Mouse (Mus musculus) hindbrain, embryonic 16.5 days (tissue): ENCODE results near the gene Gm10337. TPM values are rescaled to one million over a fixed set of nuclear protein-coding genes. Genes with fewer than 3 reads are reported as not detected.

Experiments used
- ATAC-seq: fragments of 200-750 bp; cut with Nextera tagmentation; 2 replicates; pipeline ENCODE4 v1.8.0; 2017; ENCODE audit warnings: moderate TSS enrichment, moderate library complexity
- H3K27ac ChIP-seq: fragments of 300-500 bp; sonication (generic); 2 replicates; pipeline ENCODE4 v1.5.1; 2014; ENCODE audit warnings: low read depth, mild to moderate bottlenecking, control low read depth, low read length, moderate library complexity
- H3K27me3 ChIP-seq: fragments of 300-500 bp; sonication (generic); replicated peaks from 2 replicates; pipeline ENCODE4 v1.6.1; 2014; ENCODE audit warnings: low read length; ENCODE audit not compliant: control insufficient read depth, insufficient read depth
- H3K36me3 ChIP-seq: fragments of 300-500 bp; sonication (generic); 2 replicates; pipeline ENCODE4 v1.6.1; 2014; ENCODE audit warnings: mild to moderate bottlenecking, low read length, moderate library complexity, mixed read lengths; ENCODE audit not compliant: control insufficient read depth, insufficient read depth
- H3K4me1 ChIP-seq: fragments of 300-500 bp; sonication (generic); 2 replicates; pipeline ENCODE4 v1.6.1; 2014; ENCODE audit warnings: low read depth, low read length; ENCODE audit not compliant: control insufficient read depth, insufficient read depth
- H3K4me2 ChIP-seq: fragments of 300-500 bp; sonication (generic); 2 replicates; pipeline ENCODE4 v1.6.1; 2014; ENCODE audit warnings: mild to moderate bottlenecking, low read length, control low read depth, moderate library complexity
- H3K4me3 ChIP-seq: fragments of 300-500 bp; sonication (generic); 2 replicates; pipeline ENCODE4 v1.5.1; 2014; ENCODE audit warnings: mild to moderate bottlenecking, low read length, control low read depth, moderate library complexity
- H3K9ac ChIP-seq: fragments of 300-500 bp; sonication (generic); 2 replicates; pipeline ENCODE4 v1.6.1; 2014; ENCODE audit warnings: low read depth, mild to moderate bottlenecking, control low read depth, low read length, moderate library complexity
- H3K9me3 ChIP-seq: fragments of 300-500 bp; sonication (generic); 2 replicates; pipeline ENCODE4 v1.6.1; 2014; ENCODE audit warnings: mild to moderate bottlenecking, low read length, moderate library complexity; ENCODE audit not compliant: control insufficient read depth
- WGBS: fragments of 180-500 bp; shearing (Covaris S2); extraction: QIAGEN DNeasy Blood & Tissue Kit; methylation state at CpG from one replicate; pipeline ENCODE4 v1.1.7; 2014; 5-methylcytosine and 5-hydroxymethylcytosine counted together
- polyA plus RNA-seq: library from polyadenylated mRNA; unstranded; fragments of >200 nt; fragmentation: Nextera tagmentation; extraction: Ambion mirVana; gene quantifications from 2 replicates; pipeline ENCODE4 v1.2.1, GENCODE M21; 2015

The Gm10337 gene
- polyA plus RNA-seq, 1 experiment from 2014 or later: 21.8 TPM

GRCm38 (mm10) chr15:102530566-102530965 lies 27.0 kb downstream of the Gm10337 start:
- Histone ChIP-seq H3K36me3 (peaks cover 29% of the 10 kb centered on the region), H3K4me1 (no peaks in the 10 kb centered on the region), H3K27ac (no peak overlapping the region), H3K9me3 (no peaks in the 10 kb centered on the region), H3K9ac (no peak overlapping the region), H3K27me3 (no peaks in the 10 kb centered on the region), H3K4me3 (no peak overlapping the region), H3K4me2 (no peak overlapping the region)
- 95% methylated on average over 4 of the region's 4 CpGs for WGBS
- ATAC-seq: no peak

DNA sequence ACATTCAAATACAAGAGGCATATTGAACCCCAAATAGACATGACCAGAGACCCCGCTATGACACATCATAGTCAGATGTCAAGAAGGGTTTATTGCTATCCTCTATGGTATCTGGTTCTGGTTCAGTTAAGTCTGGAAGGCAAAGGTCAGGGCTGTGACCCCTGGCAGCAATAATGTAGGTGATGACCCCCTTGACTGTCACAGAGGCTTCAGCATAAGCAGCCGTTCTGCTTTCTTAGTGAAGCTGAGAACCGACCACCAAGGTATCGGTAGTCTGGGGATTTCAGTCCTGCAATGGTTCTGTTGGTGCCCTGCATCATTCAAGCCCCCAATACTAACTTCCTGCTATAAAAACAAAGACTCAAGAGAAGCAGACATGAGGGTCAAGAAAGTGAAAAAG lies 28.1 kb downstream of the Gm10337 start:
- H3K36me3 ChIP-seq: peaks cover 29% of the 10 kb centered on the region
- WGBS: 91% methylated on average over 4 of the region's 4 CpGs
- ATAC-seq: no peak

DNA sequence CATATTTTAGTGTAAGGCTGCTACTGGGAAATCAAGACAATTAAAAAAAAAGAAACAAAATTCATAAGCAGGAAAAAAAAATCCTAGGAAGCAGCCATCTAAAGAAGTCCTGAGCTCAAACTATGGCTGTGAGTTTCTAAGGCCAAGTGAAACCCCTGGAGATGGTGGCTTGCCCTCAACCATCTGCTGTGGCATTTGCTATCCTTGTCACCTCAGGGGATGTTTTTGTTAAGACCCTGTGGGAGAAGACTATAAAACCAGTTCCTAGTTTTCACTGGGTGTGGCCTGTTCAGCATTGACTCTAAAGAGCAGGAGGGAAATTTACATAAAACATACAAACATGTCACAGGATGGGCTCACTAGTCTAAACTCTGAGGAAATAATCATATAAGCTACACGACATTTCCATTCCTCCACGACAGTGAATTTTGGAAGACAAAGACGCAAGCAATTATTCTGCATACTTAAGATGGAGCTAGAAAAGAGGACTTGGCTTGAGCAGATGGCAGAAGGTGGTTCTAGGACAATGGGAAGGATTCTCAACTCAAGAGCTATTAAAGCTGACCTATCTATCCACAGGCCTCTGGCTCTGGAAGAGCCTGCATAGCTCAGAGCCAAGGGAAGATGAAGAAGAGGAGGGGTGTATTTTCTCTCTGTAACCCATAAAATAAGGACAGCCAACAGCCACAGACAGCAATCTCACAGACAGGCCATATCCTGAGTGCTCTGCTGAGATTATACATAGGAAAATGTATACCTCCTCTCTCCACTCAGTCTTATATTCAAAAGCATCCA lies 28.8 kb downstream of the Gm10337 start:
- Histone ChIP-seq H3K9ac (no peak overlapping the region), H3K4me3 (no peak overlapping the region), H3K9me3 (no peaks in the 10 kb centered on the region), H3K36me3 (peaks cover 29% of the 10 kb centered on the region), H3K4me2 (no peak overlapping the region), H3K27ac (no peak overlapping the region), H3K4me1 (no peaks in the 10 kb centered on the region), H3K27me3 (no peaks in the 10 kb centered on the region)
- no peak for ATAC-seq
- WGBS: 85% methylated on average over 3 of the region's 3 CpGs

More for the DNA sequence above, 28.1 kb downstream of the Gm10337 start:
- Histone ChIP-seq H3K9me3 (no peaks in the 10 kb centered on the region), H3K9ac (no peak overlapping the region), H3K27me3 (no peaks in the 10 kb centered on the region), H3K4me2 (no peak overlapping the region), H3K27ac (no peak overlapping the region), H3K4me3 (no peak overlapping the region), H3K4me1 (no peaks in the 10 kb centered on the region)

DNA sequence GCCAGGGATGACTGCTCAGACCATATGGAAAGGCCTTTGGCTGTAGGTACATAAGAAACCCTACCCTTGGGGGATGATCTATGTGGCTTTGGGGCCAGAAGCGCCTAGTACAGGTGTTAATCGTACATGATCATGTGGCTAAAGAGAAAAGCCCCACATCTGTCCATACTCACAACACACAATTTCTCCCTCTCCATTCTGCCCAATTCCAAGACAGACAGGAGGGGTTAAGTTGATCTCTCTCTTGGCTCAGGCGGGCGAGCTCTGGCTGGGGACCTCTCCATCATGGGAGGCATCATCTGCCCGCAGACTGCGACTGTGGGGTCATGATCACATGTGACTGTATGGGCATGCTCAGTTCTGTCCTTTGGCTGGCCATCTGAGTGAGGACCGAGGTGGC lies 30.4 kb downstream of the Gm10337 start:
- 94% methylated on average over 7 of the region's 7 CpGs for WGBS
- Histone ChIP-seq H3K27me3 (no peaks in the 10 kb centered on the region), H3K4me1 (no peaks in the 10 kb centered on the region), H3K36me3 (peaks cover 30% of the 10 kb centered on the region), H3K9me3 (no peaks in the 10 kb centered on the region), H3K4me3 (no peak overlapping the region), H3K4me2 (no peak overlapping the region), H3K27ac (no peak overlapping the region), H3K9ac (no peak overlapping the region)
- ATAC-seq: no peak

GRCm38 (mm10) chr15:102544801-102545200 lies 41.3 kb downstream of the Gm10337 start:
- no peak overlapping the region for H3K4me2 ChIP-seq
- no peaks in the 10 kb centered on the region for H3K9me3 ChIP-seq
- no peak for ATAC-seq
- peaks cover 5% of the 10 kb centered on the region; the same call in 1 of the 2 replicates for H3K4me1 ChIP-seq
- H3K4me3 ChIP-seq: no peak overlapping the region
- WGBS: 85% methylated on average over 4 of the region's 4 CpGs
- H3K27ac ChIP-seq: no peak overlapping the region
- H3K36me3 ChIP-seq: peaks cover 23% of the 10 kb centered on the region
- no peak overlapping the region for H3K9ac ChIP-seq
- no peaks in the 10 kb centered on the region for H3K27me3 ChIP-seq

DNA sequence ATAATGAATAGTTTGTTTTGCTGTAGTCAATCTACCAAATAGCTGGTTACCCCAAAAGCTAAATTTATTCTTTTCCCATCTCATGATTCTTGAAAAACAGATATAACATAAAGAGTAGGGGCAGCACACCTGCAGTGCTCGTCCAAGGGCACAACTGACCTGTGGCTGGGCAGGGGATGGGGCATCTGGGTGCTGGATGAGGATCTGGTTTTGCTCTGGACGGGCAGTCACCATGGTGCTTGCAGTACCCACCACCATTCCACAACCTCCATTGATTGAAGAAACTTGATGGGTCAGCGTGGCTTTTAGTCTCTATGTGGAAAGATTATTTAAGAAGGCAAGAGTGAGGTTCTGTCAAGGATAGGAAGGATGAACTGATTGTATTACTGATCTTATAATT lies 42.7 kb downstream of the Gm10337 start:
- peak overlapping the region; percentile 69; the same call in 1 of the 2 replicates for H3K27ac ChIP-seq

DNA sequence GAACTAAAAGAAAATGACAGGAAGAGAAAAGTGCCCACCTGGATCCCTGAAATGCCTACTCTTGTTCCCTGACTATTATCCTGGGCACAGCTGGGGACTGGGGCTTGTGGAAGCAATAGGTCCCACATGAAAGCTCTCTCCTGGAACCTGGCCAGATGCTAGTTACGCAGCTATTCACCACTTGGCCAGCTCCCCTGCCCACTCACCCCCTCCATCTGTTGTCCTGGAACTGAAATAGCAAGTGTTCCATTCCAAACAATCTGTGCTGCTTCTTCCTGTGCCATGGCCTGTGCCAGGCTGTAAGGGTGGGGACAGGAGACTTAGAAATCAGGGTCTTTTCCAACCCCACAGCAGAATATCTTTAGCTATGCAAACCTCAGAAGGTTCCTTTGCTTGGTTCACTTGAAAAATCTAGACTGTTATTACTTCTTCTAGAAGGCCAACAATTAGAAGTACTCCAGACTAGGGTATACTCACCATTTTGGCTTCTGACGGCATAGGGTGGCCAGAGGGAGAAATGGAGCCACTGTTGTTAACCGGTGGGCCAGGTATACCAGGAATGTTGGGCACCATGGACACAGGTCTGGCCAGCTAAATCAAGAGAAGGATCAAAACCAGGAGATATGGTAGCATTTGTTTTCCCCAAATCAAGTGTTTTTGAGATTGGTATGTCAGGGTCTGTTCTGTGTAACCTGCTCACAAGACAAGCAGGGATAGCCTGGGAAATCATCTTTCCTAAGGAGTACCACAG lies 43.3 kb downstream of the Gm10337 start:
- Histone ChIP-seq H3K27ac (peak overlapping the region; percentile 69), H3K4me3 (no peak overlapping the region), H3K9ac (0 out of 2 replicates have a peak overlapping the region, but pooled peaks have one; percentile 32), H3K9me3 (no peaks in the 10 kb centered on the region), H3K4me2 (no peak overlapping the region; the same call in 1 of the 2 replicates), H3K4me1 (peaks cover 5% of the 10 kb centered on the region; the same call in 1 of the 2 replicates), H3K36me3 (peaks cover 16% of the 10 kb centered on the region; the same call in 1 of the 2 replicates), H3K27me3 (no peaks in the 10 kb centered on the region)
- WGBS: 61% methylated on average over 3 of the region's 3 CpGs
- ATAC-seq: peak; percentile 90

More for the DNA sequence above, 42.7 kb downstream of the Gm10337 start:
- no peak overlapping the region for H3K4me2 ChIP-seq
- peaks cover 17% of the 10 kb centered on the region; the same call in 1 of the 2 replicates for H3K36me3 ChIP-seq
- H3K27me3 ChIP-seq: no peaks in the 10 kb centered on the region
- 82% methylated on average over 3 of the region's 3 CpGs for WGBS
- H3K4me1 ChIP-seq: peaks cover 5% of the 10 kb centered on the region; the same call in 1 of the 2 replicates
- H3K9me3 ChIP-seq: no peaks in the 10 kb centered on the region
- no peak overlapping the region for H3K9ac ChIP-seq
- H3K4me3 ChIP-seq: no peak overlapping the region
- ATAC-seq: no peak

GRCm38 (mm10) chr15:102547478-102547877 lies 44.0 kb downstream of the Gm10337 start:
- H3K4me2 ChIP-seq: no peak overlapping the region
- 72% methylated on average over 3 of the region's 3 CpGs for WGBS
- ATAC-seq: peak; percentile 85
- H3K9ac ChIP-seq: no peak overlapping the region
- H3K9me3 ChIP-seq: no peaks in the 10 kb centered on the region
- peak overlapping the region; percentile 69 for H3K27ac ChIP-seq
- H3K4me3 ChIP-seq: no peak overlapping the region
- H3K4me1 ChIP-seq: peaks cover 5% of the 10 kb centered on the region; the same call in 1 of the 2 replicates
- no peaks in the 10 kb centered on the region for H3K27me3 ChIP-seq
- peaks cover 16% of the 10 kb centered on the region; the same call in 1 of the 2 replicates for H3K36me3 ChIP-seq

DNA sequence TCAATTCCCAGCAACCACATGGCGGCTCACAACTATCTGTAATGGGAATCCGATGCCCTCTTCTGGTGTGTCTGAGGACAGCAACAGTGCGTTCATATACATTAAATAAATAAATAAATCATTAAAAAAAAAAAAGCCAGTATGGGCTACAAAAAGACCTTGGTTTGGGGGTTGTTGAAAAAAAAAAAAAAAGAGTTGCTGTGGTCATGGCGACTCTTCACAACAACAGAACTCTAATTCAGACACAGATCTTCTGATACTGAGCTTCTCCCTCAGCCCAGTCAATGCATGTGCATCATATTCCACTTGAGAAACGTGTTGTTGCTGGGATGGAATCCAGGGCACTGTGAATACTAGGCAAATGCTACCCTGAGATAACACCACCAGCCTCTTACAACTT lies 49.1 kb downstream of the Gm10337 start:
- Histone ChIP-seq H3K9me3 (no peaks in the 10 kb centered on the region), H3K36me3 (peaks cover 23% of the 10 kb centered on the region)
- 96% methylated on average over 5 of the region's 5 CpGs for WGBS

More for the DNA sequence above, 49.1 kb downstream of the Gm10337 start:
- Histone ChIP-seq H3K4me1 (no peaks in the 10 kb centered on the region), H3K27me3 (no peaks in the 10 kb centered on the region), H3K9ac (no peak overlapping the region), H3K27ac (no peak overlapping the region), H3K4me2 (no peak overlapping the region), H3K4me3 (no peak overlapping the region)
- ATAC-seq: no peak
